Mouse (Mus musculus) embryonic facial prominence, embryonic 14.5 days (tissue): ENCODE results near the gene Trmt10c. TPM values are rescaled to one million over a fixed set of nuclear protein-coding genes. Genes with fewer than 3 reads are reported as not detected.
A peak's percentile ranks its signal among the peaks of the same experiment; 100 is the strongest.
"Not testable (repeated sequence)": the region's sequence is repeated elsewhere in the genome, so short reads cannot be mapped to it uniquely, and the experiment has no call there.

Source experiments
- ATAC-seq: fragments of 200-750 bp; cut with Nextera tagmentation; 2 replicates; pipeline ENCODE4 v1.8.0; 2017; ENCODE audit warnings: low read depth, moderate number of reproducible peaks, moderate TSS enrichment
- DNase-seq: peaks from one replicate; pipeline ENCODE4 v3.0.0-alpha.2; 2015; ENCODE audit warnings: low spot score
- H3K27ac ChIP-seq: fragments of 300-500 bp; sonication (generic); replicated peaks from 2 replicates; pipeline ENCODE4 v1.5.1; 2014; ENCODE audit warnings: low read depth, mild to moderate bottlenecking, low read length, moderate library complexity
- H3K27me3 ChIP-seq: fragments of 300-500 bp; sonication (generic); replicated peaks from 2 replicates; pipeline ENCODE4 v1.6.1; 2014; ENCODE audit warnings: low read length; ENCODE audit not compliant: control insufficient read depth, insufficient read depth
- H3K36me3 ChIP-seq: fragments of 300-500 bp; sonication (generic); 2 replicates; pipeline ENCODE4 v1.6.1; 2014; ENCODE audit warnings: low read length, mixed read lengths; ENCODE audit not compliant: control insufficient read depth, insufficient read depth
- H3K4me1 ChIP-seq: fragments of 300-500 bp; sonication (generic); 2 replicates; pipeline ENCODE4 v1.6.1; 2014; ENCODE audit warnings: antibody characterized with exemption, low read length; ENCODE audit not compliant: control insufficient read depth, insufficient read depth
- H3K4me2 ChIP-seq: fragments of 300-500 bp; sonication (generic); 2 replicates; pipeline ENCODE4 v1.6.1; 2014; ENCODE audit warnings: low read depth, mild to moderate bottlenecking, low read length, moderate library complexity, mixed read lengths
- H3K4me3 ChIP-seq: fragments of 300-500 bp; sonication (generic); 2 replicates; pipeline ENCODE4 v1.5.1; 2014; ENCODE audit warnings: low read depth, mild to moderate bottlenecking, low read length
- H3K9ac ChIP-seq: fragments of 300-500 bp; sonication (generic); 2 replicates; pipeline ENCODE4 v1.6.1; 2014; ENCODE audit warnings: low read depth, mild to moderate bottlenecking, low read length, moderate library complexity, mixed read lengths
- H3K9me3 ChIP-seq: fragments of 300-500 bp; sonication (generic); 2 replicates; pipeline ENCODE4 v1.6.1; 2016; ENCODE audit warnings: low read length; ENCODE audit not compliant: control insufficient read depth
- WGBS: fragments of 180-500 bp; shearing (Covaris S2); extraction: QIAGEN DNeasy Blood & Tissue Kit; methylation state at CpG from one replicate; pipeline ENCODE4 v1.1.7; 2014; 5-methylcytosine and 5-hydroxymethylcytosine counted together
- polyA plus RNA-seq: library from polyadenylated mRNA; unstranded; fragments of >200 nt; fragmentation: Nextera tagmentation; extraction: Ambion mirVana; gene quantifications from 2 replicates; pipeline ENCODE4 v1.2.1, GENCODE M21; 2014

The Trmt10c gene
- polyA plus RNA-seq, 1 experiment from 2014 or later = 27.0 TPM

DNA sequence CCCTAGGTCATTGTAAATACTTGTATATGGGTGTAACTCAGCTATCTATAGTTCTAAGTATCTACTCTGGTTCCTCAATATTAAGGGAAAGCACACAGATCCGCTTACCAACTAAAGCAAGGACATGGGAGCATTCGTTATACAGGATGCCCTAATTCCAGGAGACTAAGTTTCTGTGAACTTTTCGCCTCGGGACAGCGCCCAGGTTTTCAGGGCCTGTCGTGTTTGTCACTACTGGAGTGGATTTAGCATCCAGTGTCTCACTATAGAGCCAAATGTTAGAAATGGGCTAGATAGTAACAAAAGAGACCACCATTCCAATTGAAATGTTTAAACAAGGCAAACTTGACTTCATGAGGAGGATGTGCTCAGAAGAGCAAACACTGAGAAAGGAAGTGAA lies 35.5 kb upstream of the Trmt10c start:
- WGBS = 90% methylated on average over 6 of the region's 6 CpGs
- H3K4me1 ChIP-seq, H3K9ac ChIP-seq, ATAC-seq, H3K36me3 ChIP-seq, H3K4me3 ChIP-seq, DNase-seq, H3K9me3 ChIP-seq, H3K27me3 ChIP-seq, H3K4me2 ChIP-seq, H3K27ac ChIP-seq: not testable (repeated sequence)

DNA sequence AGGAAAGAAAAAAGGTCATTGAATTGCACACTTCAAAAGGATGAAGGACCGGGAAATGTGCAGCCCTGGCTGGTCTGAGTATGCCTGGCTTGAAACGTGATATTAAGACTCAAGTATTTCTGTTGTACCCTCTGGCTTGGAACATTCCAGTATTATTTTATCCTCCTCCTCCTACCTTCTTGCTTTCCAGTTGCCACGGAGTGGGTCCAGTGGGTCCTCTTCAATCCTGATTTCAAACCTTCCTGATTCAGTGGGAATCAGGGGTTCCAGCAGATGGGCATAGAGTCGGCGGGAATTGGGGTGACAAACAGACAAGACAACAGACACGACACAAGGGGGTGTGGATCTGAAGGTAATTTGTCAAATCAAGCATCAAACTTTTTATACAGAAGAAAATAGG lies 34.9 kb upstream of the Trmt10c start:
- ATAC-seq (no peak), DNase-seq (no peak)
- no peak overlapping the region for H3K27ac ChIP-seq
- H3K9me3 ChIP-seq = no peaks in the 10 kb centered on the region
- no peak overlapping the region for H3K4me3 ChIP-seq
- H3K4me1 ChIP-seq = peaks cover 8% of the 10 kb centered on the region
- no peaks in the 10 kb centered on the region for H3K36me3 ChIP-seq
- H3K4me2 ChIP-seq = no peak overlapping the region
- no peaks in the 10 kb centered on the region for H3K27me3 ChIP-seq
- WGBS = 69% methylated on average over 6 of the region's 6 CpGs
- no peak overlapping the region for H3K9ac ChIP-seq

DNA sequence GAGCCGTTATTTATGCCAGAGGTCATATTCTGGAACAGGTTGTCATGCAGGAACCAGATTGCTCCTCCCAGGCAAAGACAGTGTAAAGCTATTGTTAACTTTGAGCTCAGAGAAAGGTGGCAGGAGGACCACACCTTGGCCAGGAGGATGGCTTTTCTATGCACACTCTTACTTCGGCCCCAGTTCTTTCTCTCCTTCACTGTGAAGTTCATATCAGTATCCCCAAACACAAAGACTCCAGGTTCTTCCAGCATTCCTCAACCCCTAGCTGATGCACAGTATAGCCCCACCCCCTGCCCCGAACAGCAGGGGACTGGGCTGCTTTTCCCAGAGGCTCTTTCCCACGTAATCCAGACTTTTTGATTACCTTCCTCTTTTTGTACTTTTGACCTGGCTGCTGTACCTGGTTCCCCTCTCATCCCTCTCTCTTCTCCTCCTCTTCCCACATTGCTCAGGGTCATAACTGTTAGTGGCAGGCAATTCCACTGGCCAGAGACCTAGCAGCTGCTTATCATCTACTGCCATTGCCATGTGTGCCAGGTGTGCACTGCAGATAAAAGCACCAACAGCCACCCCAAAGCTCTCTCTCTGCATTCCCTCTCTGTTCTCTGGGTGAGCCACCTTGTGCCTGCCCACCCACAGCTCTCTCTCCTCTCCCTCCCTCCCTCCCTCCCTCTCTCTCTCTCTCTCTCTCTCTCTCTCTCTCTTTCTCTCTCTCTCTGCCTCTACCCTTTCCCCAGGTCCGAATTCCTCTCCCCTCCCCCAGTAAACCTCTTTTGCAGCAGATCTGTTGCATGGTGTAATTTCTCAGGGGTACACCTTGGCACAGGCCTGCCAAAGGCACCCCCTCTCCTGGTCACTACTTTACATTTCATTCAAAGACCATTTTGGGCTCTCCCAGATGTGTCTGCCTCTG lies 34.0 kb upstream of the Trmt10c start:
- WGBS = 36% methylated on average over 5 of the region's 5 CpGs
- DNase-seq (no peak), ATAC-seq (no peak)
- Histone ChIP-seq H3K4me2 (no peak overlapping the region), H3K9ac (no peak overlapping the region), H3K27ac (no peak overlapping the region), H3K4me1 (peaks cover 3% of the 10 kb centered on the region), H3K9me3 (no peaks in the 10 kb centered on the region), H3K36me3 (no peaks in the 10 kb centered on the region), H3K4me3 (no peak overlapping the region), H3K27me3 (no peaks in the 10 kb centered on the region)

DNA sequence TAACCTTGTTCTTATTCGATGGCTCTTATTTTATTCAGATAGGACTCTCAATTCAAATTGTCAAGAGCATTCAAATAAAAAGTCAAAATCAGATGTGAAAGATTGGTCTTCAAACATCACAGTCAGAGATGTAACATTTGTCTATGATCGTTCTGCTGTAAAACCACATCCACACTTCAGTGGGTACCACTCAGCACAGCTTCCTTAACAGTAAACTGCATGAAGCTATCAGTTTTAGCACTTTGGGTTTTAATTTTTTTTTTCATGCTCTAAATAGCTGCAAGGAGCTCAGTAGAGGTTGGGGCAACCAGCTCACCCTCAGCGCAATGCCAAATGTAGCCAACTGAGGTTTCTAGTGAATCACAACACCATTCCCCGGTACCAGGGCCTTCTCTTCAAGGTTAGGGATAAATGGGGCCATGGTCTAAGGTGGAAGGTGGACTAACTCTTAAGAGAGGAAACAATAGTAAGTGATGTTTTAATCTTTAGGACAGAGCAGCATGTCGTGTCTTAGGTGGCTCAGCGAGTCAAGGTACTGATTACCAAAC lies 31.0 kb upstream of the Trmt10c start:
- 89% methylated on average over 6 of the region's 6 CpGs for WGBS

DNA sequence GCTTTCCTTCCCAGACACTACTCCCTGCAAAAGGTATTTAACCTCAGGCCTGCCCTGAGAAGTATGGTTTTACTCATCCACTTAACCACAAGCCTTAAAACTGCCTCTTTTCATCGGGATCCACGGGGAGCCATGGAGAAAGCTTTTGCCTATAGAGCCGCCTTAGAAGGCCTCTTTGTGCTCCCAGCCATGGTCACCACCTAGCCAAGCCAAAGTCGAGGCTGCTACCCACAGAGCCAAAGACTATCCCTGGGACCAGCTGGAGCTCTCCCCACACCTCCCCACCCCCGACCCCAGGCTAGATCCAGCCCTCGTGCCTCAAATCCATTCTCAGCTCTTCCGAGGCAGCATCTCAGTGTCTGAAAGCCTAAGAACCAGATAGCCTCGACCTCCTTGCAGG lies 28.5 kb upstream of the Trmt10c start:
- DNase-seq (no peak), ATAC-seq (no peak)
- no peak overlapping the region for H3K4me3 ChIP-seq
- H3K9me3 ChIP-seq = no peaks in the 10 kb centered on the region
- H3K4me1 ChIP-seq = no peaks in the 10 kb centered on the region
- no peak overlapping the region for H3K9ac ChIP-seq
- no peak overlapping the region for H3K4me2 ChIP-seq
- 47% methylated on average over 8 of the region's 8 CpGs for WGBS
- H3K27me3 ChIP-seq = no peaks in the 10 kb centered on the region
- no peak overlapping the region for H3K27ac ChIP-seq
- H3K36me3 ChIP-seq = no peaks in the 10 kb centered on the region

More for the DNA sequence above, 31.0 kb upstream of the Trmt10c start:
- Histone ChIP-seq H3K4me2 (no peak overlapping the region), H3K4me3 (no peak overlapping the region), H3K9me3 (no peaks in the 10 kb centered on the region), H3K9ac (no peak overlapping the region), H3K27me3 (no peaks in the 10 kb centered on the region), H3K27ac (no peak overlapping the region), H3K4me1 (no peaks in the 10 kb centered on the region), H3K36me3 (no peaks in the 10 kb centered on the region)
- ATAC-seq (no peak), DNase-seq (no peak)

DNA sequence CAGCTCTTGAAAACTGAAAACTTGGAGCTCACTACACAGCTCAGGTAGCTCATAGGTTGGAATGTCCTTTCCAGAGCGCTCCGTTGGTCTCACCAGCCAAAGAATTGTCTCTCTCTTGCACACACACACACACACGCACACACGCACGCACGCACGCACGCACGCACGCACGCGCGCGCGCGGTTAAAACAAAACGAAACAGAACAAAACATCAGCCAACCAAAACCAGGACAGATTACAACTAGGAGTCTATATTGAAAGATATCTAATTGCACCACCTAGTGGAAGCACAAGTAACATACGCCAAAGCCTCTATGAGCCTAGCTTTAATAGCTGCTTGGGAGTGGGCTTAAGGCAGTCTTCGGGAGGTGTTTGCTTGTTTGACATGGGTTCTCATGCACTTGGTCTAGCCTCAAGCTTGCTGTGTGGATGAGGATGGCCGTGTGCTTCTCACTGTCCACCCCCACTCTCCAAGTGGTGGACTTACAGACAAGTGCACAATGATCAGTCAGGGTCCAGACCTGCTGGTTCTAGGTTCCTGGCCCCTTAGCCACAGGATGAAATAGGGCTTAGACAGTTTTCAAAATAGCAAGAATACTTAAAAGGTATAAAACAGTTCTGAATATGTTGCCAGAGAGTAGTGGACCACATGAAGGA lies 26.8 kb upstream of the Trmt10c start:
- H3K27me3 ChIP-seq = no peaks in the 10 kb centered on the region
- H3K4me3 ChIP-seq = peak overlapping the region; percentile 41
- peak overlapping the region; percentile 72 for H3K4me2 ChIP-seq
- H3K9ac ChIP-seq = peak overlapping the region; percentile 55
- H3K9me3 ChIP-seq = no peaks in the 10 kb centered on the region
- 7% methylated on average over 20 of the region's 20 CpGs for WGBS
- 0 out of 2 replicates have a peak overlapping the region, but pooled peaks have one; percentile 55 for H3K27ac ChIP-seq
- ATAC-seq (peak; percentile 95), DNase-seq (peak; percentile 94)
- H3K4me1 ChIP-seq = no peaks in the 10 kb centered on the region
- no peaks in the 10 kb centered on the region for H3K36me3 ChIP-seq

DNA sequence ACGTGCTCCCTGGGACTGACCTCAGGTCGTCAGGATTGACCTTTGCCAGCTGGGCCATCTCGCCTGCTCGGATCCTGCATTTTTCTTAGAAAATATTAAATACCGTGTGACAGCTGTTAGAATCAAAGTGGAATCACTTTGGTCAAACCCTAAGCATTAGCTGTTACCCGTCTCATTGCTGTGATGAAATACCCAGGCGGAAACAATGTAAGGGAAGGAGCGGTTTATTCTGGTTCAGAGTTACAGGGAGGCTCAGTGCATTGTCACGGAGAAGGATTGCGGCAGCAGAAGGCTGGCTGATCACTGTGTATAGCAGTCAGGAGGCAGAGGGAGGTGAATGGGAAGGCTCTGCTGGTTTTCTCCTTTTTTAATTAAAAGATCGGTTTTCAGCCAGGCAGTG lies 25.4 kb upstream of the Trmt10c start:
- DNase-seq = no peak
- H3K9me3 ChIP-seq = no peaks in the 10 kb centered on the region
- no peak overlapping the region for H3K4me2 ChIP-seq
- H3K36me3 ChIP-seq = no peaks in the 10 kb centered on the region
- H3K4me3 ChIP-seq = no peak overlapping the region
- 59% methylated on average over 11 of the region's 11 CpGs for WGBS
- H3K9ac ChIP-seq = no peak overlapping the region
- ATAC-seq = no peak
- no peak overlapping the region for H3K27ac ChIP-seq
- no peaks in the 10 kb centered on the region for H3K4me1 ChIP-seq
- no peaks in the 10 kb centered on the region for H3K27me3 ChIP-seq

DNA sequence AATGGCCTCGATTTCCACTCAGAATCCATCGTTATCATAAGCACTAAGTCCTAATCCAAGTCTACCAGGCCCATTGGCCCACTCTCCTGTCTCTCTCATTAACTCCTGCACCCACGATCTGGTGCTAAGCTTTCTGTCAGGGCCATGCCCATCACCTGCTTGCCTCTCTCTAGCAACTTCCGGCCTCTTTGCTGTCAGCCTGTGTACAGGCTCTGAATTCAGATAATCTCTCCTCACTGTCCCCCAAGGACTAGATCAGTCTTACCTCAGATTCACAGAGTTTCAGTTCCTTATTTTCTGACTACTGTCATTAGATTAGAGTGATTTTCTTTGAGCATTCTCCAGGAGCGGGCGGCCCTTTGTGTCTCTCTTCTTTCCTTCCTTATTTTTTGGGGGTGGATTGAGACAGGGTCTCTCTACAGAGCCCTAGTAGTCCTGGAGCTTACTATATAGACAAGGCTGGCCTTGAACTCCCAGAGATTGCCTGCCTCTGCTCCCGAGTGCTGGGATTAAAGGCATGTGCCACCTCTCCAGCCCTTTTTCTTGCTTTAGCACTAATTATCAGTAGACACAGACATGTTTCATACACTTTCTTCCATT lies 24.5 kb upstream of the Trmt10c start:
- Histone ChIP-seq H3K4me1 (no peaks in the 10 kb centered on the region), H3K27ac (no peak overlapping the region), H3K4me3 (no peak overlapping the region), H3K4me2 (no peak overlapping the region), H3K9ac (no peak overlapping the region), H3K9me3 (no peaks in the 10 kb centered on the region), H3K27me3 (no peaks in the 10 kb centered on the region), H3K36me3 (no peaks in the 10 kb centered on the region)
- WGBS = 74% methylated on average over 7 of the region's 7 CpGs
- DNase-seq (no peak), ATAC-seq (no peak)
